Mouse (Mus musculus) intestine, embryonic 16.5 days (tissue): ENCODE results near the gene 9130230L23Rik. TPM values are rescaled to one million over a fixed set of nuclear protein-coding genes. Genes with fewer than 3 reads are reported as not detected.
A peak's percentile ranks its signal among the peaks of the same experiment; 100 is the strongest.

ENCODE experiments used
- ATAC-seq: fragments of 200-750 bp; cut with Nextera tagmentation; 2 replicates; pipeline ENCODE4 v1.8.0; 2017; ENCODE audit warnings: moderate TSS enrichment, moderate library complexity
- H3K27ac ChIP-seq: fragments of 300-500 bp; sonication (generic); 2 replicates; pipeline ENCODE4 v1.5.1; 2014; ENCODE audit warnings: mild to moderate bottlenecking, low read length
- H3K27me3 ChIP-seq: fragments of 300-500 bp; sonication (generic); replicated peaks from 2 replicates; pipeline ENCODE4 v1.6.1; 2014; ENCODE audit warnings: low read length, control low read depth, mixed read lengths; ENCODE audit not compliant: control insufficient read depth, insufficient read depth
- H3K36me3 ChIP-seq: fragments of 300-500 bp; sonication (generic); 2 replicates; pipeline ENCODE4 v1.6.1; 2014; ENCODE audit warnings: low read length, control low read depth; ENCODE audit not compliant: control insufficient read depth, insufficient read depth
- H3K4me1 ChIP-seq: fragments of 300-500 bp; sonication (generic); 2 replicates; pipeline ENCODE4 v1.6.1; 2014; ENCODE audit warnings: low read length, control low read depth, mixed read lengths; ENCODE audit not compliant: control insufficient read depth, insufficient read depth
- H3K4me2 ChIP-seq: fragments of 300-500 bp; sonication (generic); 2 replicates; pipeline ENCODE4 v1.6.1; 2014; ENCODE audit warnings: low read depth, low read length, control low read depth
- H3K4me3 ChIP-seq: fragments of 300-500 bp; sonication (generic); 2 replicates; pipeline ENCODE4 v1.5.1; 2014; ENCODE audit warnings: mild to moderate bottlenecking, low read length
- H3K9ac ChIP-seq: fragments of 300-500 bp; sonication (generic); 2 replicates; pipeline ENCODE4 v1.6.1; 2014; ENCODE audit warnings: low read depth, low read length
- H3K9me3 ChIP-seq: fragments of 300-500 bp; sonication (generic); 2 replicates; pipeline ENCODE4 v1.6.1; 2016; ENCODE audit warnings: low read length, control low read depth; ENCODE audit not compliant: control insufficient read depth
- WGBS: fragments of 180-500 bp; shearing (Covaris S2); extraction: QIAGEN DNeasy Blood & Tissue Kit; methylation state at CpG from one replicate; pipeline ENCODE4 v1.1.7; 2014; 5-methylcytosine and 5-hydroxymethylcytosine counted together
- polyA plus RNA-seq: library from polyadenylated mRNA; unstranded; fragments of >200 nt; fragmentation: Nextera tagmentation; extraction: Ambion mirVana; gene quantifications from 2 replicates; pipeline ENCODE4 v1.2.1, GENCODE M21; 2015

The 9130230L23Rik gene
- polyA plus RNA-seq, 1 experiment from 2014 or later: 2.0 TPM

- H3K36me3 ChIP-seq: no peaks in the 10 kb centered on the region
- no peaks in the 10 kb centered on the region for H3K9me3 ChIP-seq
- H3K9ac ChIP-seq: no peak overlapping the region
- WGBS: 39% methylated on average over 6 of the region's 6 CpGs
- H3K4me1 ChIP-seq: 0 out of 2 replicates have a peak, but pooled peaks cover 6% of the 10 kb centered on the region
- H3K4me2 ChIP-seq: no peak overlapping the region
- no peak overlapping the region for H3K4me3 ChIP-seq
- H3K27me3 ChIP-seq: no peaks in the 10 kb centered on the region
- ATAC-seq: peak; percentile 49; the same call in 1 of the 2 replicates
- H3K27ac ChIP-seq: no peak overlapping the region
These were observed 53.8 kb downstream of the 9130230L23Rik start for GRCm38 (mm10) chr5:65950236-65950635.

GRCm38 (mm10) chr5:65949822-65950221 lies 54.3 kb downstream of the 9130230L23Rik start:
- no peaks in the 10 kb centered on the region for H3K9me3 ChIP-seq
- H3K27ac ChIP-seq: no peak overlapping the region
- H3K36me3 ChIP-seq: no peaks in the 10 kb centered on the region
- H3K4me3 ChIP-seq: no peak overlapping the region
- 0 out of 2 replicates have a peak, but pooled peaks cover 6% of the 10 kb centered on the region for H3K4me1 ChIP-seq
- H3K27me3 ChIP-seq: no peaks in the 10 kb centered on the region
- no peak for ATAC-seq
- no peak overlapping the region for H3K9ac ChIP-seq
- 72% methylated on average over 3 of the region's 3 CpGs for WGBS
- H3K4me2 ChIP-seq: no peak overlapping the region

GRCm38 (mm10) chr5:65941145-65941544 lies 62.9 kb downstream of the 9130230L23Rik start:
- 58% methylated on average over 4 of the region's 4 CpGs for WGBS
- no peak overlapping the region for H3K4me3 ChIP-seq
- no peak for ATAC-seq
- H3K9me3 ChIP-seq: no peaks in the 10 kb centered on the region
- no peak overlapping the region for H3K9ac ChIP-seq
- H3K4me1 ChIP-seq: no peaks in the 10 kb centered on the region
- H3K36me3 ChIP-seq: no peaks in the 10 kb centered on the region
- H3K27me3 ChIP-seq: no peaks in the 10 kb centered on the region
- no peak overlapping the region for H3K4me2 ChIP-seq
- H3K27ac ChIP-seq: no peak overlapping the region

- H3K4me2 ChIP-seq: no peak overlapping the region
- H3K4me3 ChIP-seq: no peak overlapping the region
- WGBS: 54% methylated on average over 9 of the region's 9 CpGs
- H3K4me1 ChIP-seq: no peaks in the 10 kb centered on the region
- no peak overlapping the region for H3K9ac ChIP-seq
- H3K27ac ChIP-seq: no peak overlapping the region
- no peaks in the 10 kb centered on the region for H3K27me3 ChIP-seq
- H3K9me3 ChIP-seq: no peaks in the 10 kb centered on the region
- H3K36me3 ChIP-seq: no peaks in the 10 kb centered on the region
- peak; percentile 87 for ATAC-seq
These were observed 65.9 kb downstream of the 9130230L23Rik start for GRCm38 (mm10) chr5:65937998-65938715.

GRCm38 (mm10) chr5:65937011-65937726 lies 66.9 kb downstream of the 9130230L23Rik start:
- Histone ChIP-seq H3K27ac (no peak overlapping the region), H3K36me3 (no peaks in the 10 kb centered on the region), H3K4me3 (no peak overlapping the region), H3K27me3 (no peaks in the 10 kb centered on the region), H3K4me1 (no peaks in the 10 kb centered on the region), H3K9me3 (no peaks in the 10 kb centered on the region), H3K9ac (no peak overlapping the region), H3K4me2 (no peak overlapping the region)
- ATAC-seq: no peak
- WGBS: 66% methylated on average over 11 of the region's 11 CpGs

- Histone ChIP-seq H3K9ac (no peak within 1 kb of the TSS), H3K4me1 (no peaks in the 10 kb centered on the region), H3K27me3 (no peaks in the 10 kb centered on the region), H3K4me2 (no peak within 1 kb of the TSS), H3K36me3 (no peaks in the 10 kb centered on the region), H3K9me3 (no peaks in the 10 kb centered on the region), H3K27ac (no peak within 1 kb of the TSS), H3K4me3 (no peak within 1 kb of the TSS)
- no peak for ATAC-seq
- 91% methylated on average over 5 of the region's 5 CpGs for WGBS
These were observed 69.3 kb downstream of the 9130230L23Rik start, which contains the start of gene Chrna9 for GRCm38 (mm10) chr5:65934783-65935182. Chrna9 (plus strand) TSS chr5:65934921.

- no peaks in the 10 kb centered on the region for H3K9me3 ChIP-seq
- 91% methylated on average over 2 of the region's 2 CpGs for WGBS
These were observed 70.3 kb downstream of the 9130230L23Rik start for GRCm38 (mm10) chr5:65933764-65934163.

GRCm38 (mm10) chr5:65933258-65933657 lies 70.8 kb downstream of the 9130230L23Rik start:
- Histone ChIP-seq H3K9ac (no peak overlapping the region), H3K27ac (no peak overlapping the region), H3K4me1 (no peaks in the 10 kb centered on the region), H3K36me3 (no peaks in the 10 kb centered on the region), H3K27me3 (no peaks in the 10 kb centered on the region), H3K4me3 (no peak overlapping the region), H3K9me3 (no peaks in the 10 kb centered on the region), H3K4me2 (no peak overlapping the region)
- 88% methylated on average over 4 of the region's 4 CpGs for WGBS
- no peak for ATAC-seq

More at GRCm38 (mm10) chr5:65933764-65934163, 70.3 kb downstream of the 9130230L23Rik start:
- no peaks in the 10 kb centered on the region for H3K27me3 ChIP-seq
- no peaks in the 10 kb centered on the region for H3K36me3 ChIP-seq
- no peak overlapping the region for H3K4me2 ChIP-seq
- no peak overlapping the region for H3K9ac ChIP-seq
- no peak overlapping the region for H3K27ac ChIP-seq
- H3K4me3 ChIP-seq: no peak overlapping the region
- ATAC-seq: no peak
- H3K4me1 ChIP-seq: no peaks in the 10 kb centered on the region

- Histone ChIP-seq H3K4me2 (no peak overlapping the region), H3K9me3 (no peaks in the 10 kb centered on the region), H3K27ac (no peak overlapping the region), H3K4me3 (no peak overlapping the region), H3K9ac (no peak overlapping the region), H3K4me1 (no peaks in the 10 kb centered on the region), H3K27me3 (no peaks in the 10 kb centered on the region), H3K36me3 (no peaks in the 10 kb centered on the region)
- 70% methylated on average over 4 of the region's 4 CpGs for WGBS
- ATAC-seq: no peak
These were observed 73.9 kb downstream of the 9130230L23Rik start for GRCm38 (mm10) chr5:65930171-65930570.
